8 mouse cellular contexts compared by ENCODE assay signal in the genomic region with DNA sequence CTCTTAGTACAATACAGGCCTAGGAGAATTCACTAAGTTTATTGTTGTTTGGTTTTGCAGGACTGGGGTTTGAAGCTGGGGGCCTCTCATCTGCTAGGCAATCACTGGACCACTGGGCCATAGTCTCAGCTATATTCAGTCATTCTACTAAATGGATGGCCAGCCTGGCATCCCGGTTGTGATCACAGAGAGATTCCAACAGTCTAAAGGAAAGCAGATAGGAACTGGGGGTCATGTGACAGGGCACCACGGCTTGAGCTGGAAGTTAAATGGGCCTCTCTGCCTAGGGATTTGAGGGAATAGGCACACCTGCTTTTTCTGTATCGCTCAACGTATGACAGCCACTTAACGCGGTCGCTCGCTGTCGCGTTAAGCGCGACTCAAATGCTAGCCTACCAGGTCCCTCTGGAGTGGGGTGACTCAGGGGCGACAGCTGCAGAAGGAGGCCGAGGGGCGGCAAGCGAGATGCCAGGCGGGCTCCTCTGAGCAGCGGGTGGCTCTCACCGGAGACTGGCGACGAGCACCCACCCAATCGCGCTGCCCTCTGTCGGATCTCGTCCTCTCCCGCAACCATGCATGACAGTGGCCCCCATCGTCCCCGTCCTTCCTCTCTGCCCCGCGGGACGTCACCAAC. TPM values are rescaled to one million over a fixed set of nuclear protein-coding genes. Genes with fewer than 3 reads are reported as not detected.
DNase-seq lines count a peak whose midpoint lies in the region; ATAC-seq and TF ChIP-seq lines count a peak whose summit lies in the region.

No protein-coding gene starts in this region.

- no peaks in the 10 kb centered on the region for H3K9me3 ChIP-seq in hindbrain, embryonic 11.5 days (ENCODE audit: control insufficient read depth, low read length)
- H3K9me3 ChIP-seq in midbrain, embryonic 14.5 days (ENCODE audit: control insufficient read depth, low read length): no peaks in the 10 kb centered on the region

- WGBS in kidney, adult 2 months: under 1% methylated on average over 31 of the region's 31 CpGs
- 0% methylated on average over 31 of the region's 31 CpGs for WGBS in bone marrow, adult 2 months
- under 1% methylated on average over 31 of the region's 31 CpGs for WGBS in hindbrain, embryonic 11.5 days
- under 1% methylated on average over 31 of the region's 31 CpGs for WGBS in midbrain, embryonic 14.5 days

- TF ChIP-seq CTCF in kidney, adult 2 months (conservative IDR thresholded peaks at IDR 0.05; ENCODE audit: insufficient read depth, insufficient read length, low read depth, low read length): no peak
- no peak for TF ChIP-seq CTCF in bone marrow, adult 2 months (IDR thresholded peaks at IDR 0.05; ENCODE audit: control insufficient read depth, insufficient read depth, low read length)

- H3K36me3 ChIP-seq in kidney, adult 2 months (ENCODE audit: control insufficient read depth, insufficient read depth, low read length): no peaks in the 10 kb centered on the region
- 0 out of 2 replicates have a peak, but pooled peaks cover 2% of the 10 kb centered on the region for H3K36me3 ChIP-seq in hindbrain, embryonic 11.5 days (ENCODE audit: control insufficient read depth, insufficient read depth, low read length)
- peaks cover 17% of the 10 kb centered on the region for H3K36me3 ChIP-seq in midbrain, embryonic 14.5 days (ENCODE audit: control insufficient read depth, insufficient read depth, low read length)

- H3K27me3 ChIP-seq in kidney, adult 2 months (replicated peaks; ENCODE audit: control insufficient read depth, insufficient read depth, low read length): no peaks in the 10 kb centered on the region
- H3K27me3 ChIP-seq in hindbrain, embryonic 11.5 days (ENCODE audit: control insufficient read depth, insufficient read depth, low read length): no peaks in the 10 kb centered on the region
- H3K27me3 ChIP-seq in midbrain, embryonic 14.5 days (ENCODE audit: control insufficient read depth, insufficient read depth, low read length): no peaks in the 10 kb centered on the region

- H3K27ac ChIP-seq in kidney, adult 2 months (ENCODE audit: insufficient read depth, low read depth, low read length): no peak overlapping the region
- peak overlapping the region; percentile 80 for H3K27ac ChIP-seq in bone marrow, adult 2 months (ENCODE audit: control insufficient read depth, insufficient read depth, low read depth, low read length, poor library complexity)
- H3K27ac ChIP-seq in hindbrain, embryonic 11.5 days (ENCODE audit: low read depth, low read length): no peak overlapping the region
- H3K27ac ChIP-seq in midbrain, embryonic 14.5 days (replicated peaks; ENCODE audit: low read depth, low read length): no peak overlapping the region

- no peak for ATAC-seq in hindbrain, embryonic 11.5 days (ENCODE audit: low FRiP score)
- ATAC-seq in midbrain, embryonic 14.5 days (ENCODE audit: low FRiP score, low TSS enrichment): no peak; the same call in 1 of the 2 replicates

- TF ChIP-seq POLR2A in kidney, adult 2 months (IDR thresholded peaks at IDR 0.05; ENCODE audit: low read depth, low read length): no peak
- no peak for TF ChIP-seq POLR2A in bone marrow, adult 2 months (IDR thresholded peaks at IDR 0.05; ENCODE audit: borderline replicate concordance, control insufficient read depth, low read depth, low read length)

- peak overlapping the region; percentile 88 for H3K4me3 ChIP-seq in kidney, adult 2 months (ENCODE audit: insufficient read depth, low read depth, low read length)
- H3K4me3 ChIP-seq in bone marrow, adult 2 months (replicated peaks; ENCODE audit: control insufficient read depth, low read depth, low read length): peak overlapping the region; percentile 99
- peak overlapping the region; percentile 64 for H3K4me3 ChIP-seq in hindbrain, embryonic 11.5 days (ENCODE audit: low read depth, low read length)
- H3K4me3 ChIP-seq in midbrain, embryonic 14.5 days (replicated peaks; ENCODE audit: low read depth, low read length): peak overlapping the region; percentile 67

- H3K4me1 ChIP-seq in kidney, adult 2 months (ENCODE audit: control insufficient read depth, insufficient read depth, low read length): peaks cover 6% of the 10 kb centered on the region; the same call in 1 of the 2 replicates
- no peaks in the 10 kb centered on the region; the same call in 1 of the 2 replicates for H3K4me1 ChIP-seq in bone marrow, adult 2 months (ENCODE audit: control insufficient read depth, insufficient read depth, low read length)
- no peaks in the 10 kb centered on the region for H3K4me1 ChIP-seq in hindbrain, embryonic 11.5 days (replicated peaks; ENCODE audit: control insufficient read depth, insufficient read depth, low read length)
- H3K4me1 ChIP-seq in midbrain, embryonic 14.5 days (ENCODE audit: control insufficient read depth, insufficient read depth, low read length): peaks cover 15% of the 10 kb centered on the region

- H3K4me2 ChIP-seq in hindbrain, embryonic 11.5 days (replicated peaks; ENCODE audit: low read depth, low read length): peak overlapping the region; percentile 58
- peak overlapping the region; percentile 95 for H3K4me2 ChIP-seq in midbrain, embryonic 14.5 days (ENCODE audit: low read length)

- H3K9ac ChIP-seq in hindbrain, embryonic 11.5 days (ENCODE audit: low read depth, low read length): peak overlapping the region; percentile 71
- H3K9ac ChIP-seq in midbrain, embryonic 14.5 days (replicated peaks; ENCODE audit: low read length): peak overlapping the region; percentile 49; the same call in 1 of the 2 replicates

- DNase-seq in kidney, adult 2 months: no peak
- no peak for DNase-seq in kidney, adult 11 months
- no peak for DNase-seq in hindbrain, embryonic 11.5 days (ENCODE audit: low spot score)
- no peak for DNase-seq in midbrain, embryonic 14.5 days
- DNase-seq in layer of hippocampus, adult 11-12 months (ENCODE audit: low spot score): no peak
- no peak for DNase-seq in cerebellum, adult 9-10 months
- DNase-seq in gastrocnemius, postnatal 36 days: no peak

- intact Hi-C loops in gastrocnemius, postnatal 36 days (cut with DNase I): loop anchor here (5.0 kb wide), 1 partner anchor 92 kb away; the partner anchor contains the start of gene Ndufa9

RNA-seq across cellular contexts. Expression of gene Rad51ap1, which starts 0.4 kb away (rescaled TPM):
- 0.54 and 0.75 TPM in 2 replicates for polyA plus RNA-seq in kidney, adult 2 months (2012; rRNA removed)
- 36.3 and 52.6 TPM in 2 replicates for polyA plus RNA-seq in bone marrow, adult 2 months (2011; ENCODE audit: insufficient read depth, insufficient read length, low replicate concordance, missing spikeins)
- polyA plus RNA-seq in hindbrain, embryonic 11.5 days (2014; fragmentation: Nextera tagmentation; extraction: Ambion mirVana): 64.0 and 65.9 TPM in 2 replicates
- polyA plus RNA-seq in midbrain, embryonic 14.5 days (2014; fragmentation: Nextera tagmentation; extraction: Ambion mirVana): 13.2 and 14.8 TPM in 2 replicates
- total RNA-seq in gastrocnemius, postnatal 36 days (2021): under 1 TPM; 0.47 to 0.64 TPM

RNA-seq across cellular contexts. Expression of gene D6Wsu163e, which starts 0.8 kb away (rescaled TPM):
- polyA plus RNA-seq in kidney, adult 2 months (2012; rRNA removed): 5.9 and 8.7 TPM in 2 replicates
- polyA plus RNA-seq in bone marrow, adult 2 months (2011; ENCODE audit: insufficient read depth, insufficient read length, low replicate concordance, missing spikeins): 8.2 and 17.9 TPM in 2 replicates
- 19.3 and 25.6 TPM in 2 replicates for polyA plus RNA-seq in hindbrain, embryonic 11.5 days (2014; fragmentation: Nextera tagmentation; extraction: Ambion mirVana)
- 28.6 and 34.8 TPM in 2 replicates for polyA plus RNA-seq in midbrain, embryonic 14.5 days (2014; fragmentation: Nextera tagmentation; extraction: Ambion mirVana)
- total RNA-seq in gastrocnemius, postnatal 36 days (2021): 1 to 10 TPM; 6.3 to 8.4 TPM

RNA-seq across cellular contexts. Expression of gene Dyrk4, which starts 17.3 kb away (rescaled TPM):
- polyA plus RNA-seq in kidney, adult 2 months (2012; rRNA removed): not detected in 2 replicates
- polyA plus RNA-seq in bone marrow, adult 2 months (2011; ENCODE audit: insufficient read depth, insufficient read length, low replicate concordance, missing spikeins): not detected in 2 replicates
- polyA plus RNA-seq in hindbrain, embryonic 11.5 days (2014; fragmentation: Nextera tagmentation; extraction: Ambion mirVana): not detected in 2 replicates
- polyA plus RNA-seq in midbrain, embryonic 14.5 days (2014; fragmentation: Nextera tagmentation; extraction: Ambion mirVana): not detected in 2 replicates
- total RNA-seq in gastrocnemius, postnatal 36 days (2021): not detected
